In the genomic region with DNA sequence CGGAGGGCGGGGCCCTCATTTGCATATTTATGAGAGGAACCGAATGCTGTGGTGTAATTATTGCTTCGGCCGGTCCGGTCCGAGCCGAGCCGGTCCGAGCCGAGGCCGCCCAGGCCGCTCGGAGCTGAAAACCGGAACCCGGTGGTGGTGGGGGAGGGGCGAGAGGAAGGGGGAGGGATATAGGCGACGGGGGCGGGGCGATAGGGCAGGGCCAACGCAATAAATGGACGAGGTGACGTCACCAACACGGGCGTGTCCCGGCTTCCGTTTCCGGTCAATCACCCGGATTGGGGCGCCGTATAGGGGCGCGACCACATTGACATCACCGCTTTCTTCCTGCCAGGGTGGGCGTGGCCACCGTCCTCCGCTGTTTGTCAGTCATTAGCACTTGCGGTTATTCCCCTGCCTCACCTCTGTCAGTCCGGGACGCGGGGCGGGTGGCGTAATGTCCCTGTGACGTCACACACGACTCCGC, we compare ENCODE assay signal across 8 mouse cellular contexts. TPM values are rescaled to one million over a fixed set of nuclear protein-coding genes. Genes with fewer than 3 reads are reported as not detected.
DNase-seq lines count a peak whose midpoint lies in the region; ATAC-seq and TF ChIP-seq lines count a peak whose summit lies in the region.

No protein-coding gene starts in this region.

- peak overlapping the region; percentile 73 for H3K4me3 ChIP-seq in embryonic facial prominence, embryonic 14.5 days (ENCODE audit: low read depth, low read length)
- peak overlapping the region; percentile 85 for H3K4me3 ChIP-seq in heart, embryonic 10.5 days
- peak overlapping the region; percentile 66 for H3K4me3 ChIP-seq in kidney, embryonic 14.5 days (ENCODE audit: low read length)
- peak overlapping the region; percentile 62 for H3K4me3 ChIP-seq in limb, embryonic 14.5 days (replicated peaks; ENCODE audit: low read length)
- peak overlapping the region; percentile 73 for H3K4me3 ChIP-seq in midbrain, embryonic 16.5 days (ENCODE audit: low read depth, low read length)
- peak overlapping the region; percentile 84 for H3K4me3 ChIP-seq in spleen, adult 2 months (ENCODE audit: extremely low read depth, insufficient read depth, insufficient read length)

- peak overlapping the region; percentile 98 for H3K27ac ChIP-seq in embryonic facial prominence, embryonic 14.5 days (replicated peaks; ENCODE audit: low read depth, low read length)
- peak overlapping the region; percentile 97 for H3K27ac ChIP-seq in heart, embryonic 10.5 days
- H3K27ac ChIP-seq in kidney, embryonic 14.5 days (ENCODE audit: low read depth, low read length): peak overlapping the region; percentile 96
- H3K27ac ChIP-seq in limb, embryonic 14.5 days (replicated peaks; ENCODE audit: low read depth, low read length): peak overlapping the region; percentile 97
- peak overlapping the region; percentile 95 for H3K27ac ChIP-seq in midbrain, embryonic 16.5 days (ENCODE audit: low read length)
- peak overlapping the region; percentile 99 for H3K27ac ChIP-seq in spleen, adult 2 months (ENCODE audit: insufficient read depth, low read length)

- no peaks in the 10 kb centered on the region for H3K36me3 ChIP-seq in embryonic facial prominence, embryonic 14.5 days (ENCODE audit: control insufficient read depth, insufficient read depth, low read length)
- H3K36me3 ChIP-seq in heart, embryonic 10.5 days: no peaks in the 10 kb centered on the region
- no peaks in the 10 kb centered on the region for H3K36me3 ChIP-seq in kidney, embryonic 14.5 days (ENCODE audit: control insufficient read depth, insufficient read depth, low read length)
- no peaks in the 10 kb centered on the region for H3K36me3 ChIP-seq in limb, embryonic 14.5 days (ENCODE audit: control insufficient read depth, insufficient read depth, low read length)
- H3K36me3 ChIP-seq in midbrain, embryonic 16.5 days (ENCODE audit: control insufficient read depth, insufficient read depth, low read length): no peaks in the 10 kb centered on the region
- H3K36me3 ChIP-seq in spleen, adult 2 months (ENCODE audit: control insufficient read depth, insufficient read depth, low read length): no peaks in the 10 kb centered on the region

- H3K9ac ChIP-seq in embryonic facial prominence, embryonic 14.5 days (ENCODE audit: low read depth, low read length): peak overlapping the region; percentile 75
- H3K9ac ChIP-seq in kidney, embryonic 14.5 days (ENCODE audit: low read depth, low read length): peak overlapping the region; percentile 66
- H3K9ac ChIP-seq in limb, embryonic 14.5 days (ENCODE audit: low read depth, low read length, severe bottlenecking): peak overlapping the region; percentile 68
- peak overlapping the region; percentile 70 for H3K9ac ChIP-seq in midbrain, embryonic 16.5 days (ENCODE audit: low read depth, low read length)

- TF ChIP-seq CTCF in spleen, adult 2 months (IDR thresholded peaks at IDR 0.05; ENCODE audit: extremely low read depth, insufficient read depth, insufficient read length, insufficient replicate concordance): no peak

- peak overlapping the region; percentile 55 for H3K4me2 ChIP-seq in embryonic facial prominence, embryonic 14.5 days (ENCODE audit: low read depth, low read length)
- peak overlapping the region; percentile 47 for H3K4me2 ChIP-seq in kidney, embryonic 14.5 days (replicated peaks; ENCODE audit: low read depth, low read length)
- H3K4me2 ChIP-seq in limb, embryonic 14.5 days (replicated peaks; ENCODE audit: low read depth, low read length, severe bottlenecking): peak overlapping the region; percentile 53
- H3K4me2 ChIP-seq in midbrain, embryonic 16.5 days (ENCODE audit: low read length): peak overlapping the region; percentile 52

- TF ChIP-seq POLR2A in limb, embryonic 14.5 days (IDR thresholded peaks at IDR 0.05; ENCODE audit: borderline replicate concordance, extremely low read depth, insufficient read depth, insufficient read length): peak; percentile 73; the same call in 1 of the 2 replicates
- no peak for TF ChIP-seq POLR2A in spleen, adult 2 months (IDR thresholded peaks at IDR 0.05; ENCODE audit: low read depth, low read length)

- no peaks in the 10 kb centered on the region for H3K4me1 ChIP-seq in embryonic facial prominence, embryonic 14.5 days (ENCODE audit: control insufficient read depth, insufficient read depth, low read length)
- H3K4me1 ChIP-seq in heart, embryonic 10.5 days: no peaks in the 10 kb centered on the region
- no peaks in the 10 kb centered on the region for H3K4me1 ChIP-seq in kidney, embryonic 14.5 days (ENCODE audit: control insufficient read depth, insufficient read depth, low read length)
- no peaks in the 10 kb centered on the region for H3K4me1 ChIP-seq in limb, embryonic 14.5 days (ENCODE audit: control insufficient read depth, insufficient read depth, low read length)
- H3K4me1 ChIP-seq in midbrain, embryonic 16.5 days (ENCODE audit: control insufficient read depth, insufficient read depth, low read length): no peaks in the 10 kb centered on the region
- H3K4me1 ChIP-seq in spleen, adult 2 months (ENCODE audit: control insufficient read depth, insufficient read depth, insufficient read length): no peaks in the 10 kb centered on the region

- no peaks in the 10 kb centered on the region for H3K27me3 ChIP-seq in embryonic facial prominence, embryonic 14.5 days (replicated peaks; ENCODE audit: control insufficient read depth, insufficient read depth, low read length)
- no peaks in the 10 kb centered on the region for H3K27me3 ChIP-seq in heart, embryonic 10.5 days (ENCODE audit: insufficient read depth, poor library complexity, severe bottlenecking)
- H3K27me3 ChIP-seq in kidney, embryonic 14.5 days (ENCODE audit: control insufficient read depth, insufficient read depth, low read length): no peaks in the 10 kb centered on the region
- no peaks in the 10 kb centered on the region for H3K27me3 ChIP-seq in limb, embryonic 14.5 days (ENCODE audit: control insufficient read depth, insufficient read depth, low read length)
- H3K27me3 ChIP-seq in midbrain, embryonic 16.5 days (ENCODE audit: control insufficient read depth, insufficient read depth, low read depth, low read length): peaks cover 3% of the 10 kb centered on the region; the same call in 1 of the 2 replicates
- H3K27me3 ChIP-seq in spleen, adult 2 months (ENCODE audit: control insufficient read depth, insufficient read depth, low read length): no peaks in the 10 kb centered on the region

- peak; percentile 96 for DNase-seq in 416B (ENCODE audit: low read depth)
- peak; percentile 89 to 91 for DNase-seq in adrenal gland, postnatal 4 days (ENCODE audit: low spot score in 2 of 2)
- peak; percentile 97 for DNase-seq in embryonic facial prominence, embryonic 14.5 days (ENCODE audit: low spot score)
- peak; percentile 95 for DNase-seq in heart, embryonic 10.5 days (ENCODE audit: low spot score)
- peak; percentile 97 for DNase-seq in limb, embryonic 14.5 days (ENCODE audit: low spot score)
- DNase-seq in spleen, adult 2 months (ENCODE audit: low read depth in 1 of 2, low spot score in 2 of 2): peak; percentile 80 to 88

- peak; percentile 14 for ATAC-seq in embryonic facial prominence, embryonic 14.5 days (ENCODE audit: low read depth)
- ATAC-seq in kidney, embryonic 14.5 days (ENCODE audit: low FRiP score, low TSS enrichment): peak; percentile 41
- peak; percentile 28 for ATAC-seq in limb, embryonic 14.5 days (ENCODE audit: low FRiP score, low read depth)
- peak; percentile 39 for ATAC-seq in midbrain, embryonic 16.5 days

- H3K9me3 ChIP-seq in embryonic facial prominence, embryonic 14.5 days (ENCODE audit: control insufficient read depth, low read length): no peaks in the 10 kb centered on the region
- no peaks in the 10 kb centered on the region for H3K9me3 ChIP-seq in heart, embryonic 10.5 days
- H3K9me3 ChIP-seq in kidney, embryonic 14.5 days (ENCODE audit: control insufficient read depth, low read length): no peaks in the 10 kb centered on the region
- no peaks in the 10 kb centered on the region for H3K9me3 ChIP-seq in limb, embryonic 14.5 days (ENCODE audit: control insufficient read depth, low read length)
- H3K9me3 ChIP-seq in midbrain, embryonic 16.5 days (replicated peaks; ENCODE audit: control insufficient read depth, low read length, poor library complexity, severe bottlenecking): no peaks in the 10 kb centered on the region

- 1% methylated on average over 34 of the region's 47 CpGs for WGBS in embryonic facial prominence, embryonic 14.5 days
- WGBS in heart, embryonic 10.5 days: under 1% methylated on average over 45 of the region's 47 CpGs
- 1% methylated on average over 45 of the region's 47 CpGs for WGBS in kidney, embryonic 14.5 days
- WGBS in limb, embryonic 14.5 days: under 1% methylated on average over 42 of the region's 47 CpGs
- under 1% methylated on average over 46 of the region's 47 CpGs for WGBS in midbrain, embryonic 16.5 days
- under 1% methylated on average over 47 of the region's 47 CpGs for WGBS in spleen, adult 2 months

RNA-seq across cellular contexts. Expression of gene Ppp2r3d, which starts 51.2 kb away (rescaled TPM):
- total RNA-seq in adrenal gland, postnatal 4 days (2021): 100 to 1,000 TPM; 163 to 165 TPM
- 110 and 141 TPM in 2 replicates for polyA plus RNA-seq in embryonic facial prominence, embryonic 14.5 days (2014; fragmentation: Nextera tagmentation; extraction: Ambion mirVana)
- 125 TPM in 2 replicates for polyA plus RNA-seq in heart, embryonic 10.5 days (2016; fragmentation: Nextera tagmentation; extraction: Ambion mirVana)
- 128 and 129 TPM in 2 replicates for polyA plus RNA-seq in kidney, embryonic 14.5 days (2014; fragmentation: Nextera tagmentation; extraction: Ambion mirVana)
- polyA plus RNA-seq in limb, embryonic 14.5 days (2012; rRNA removed): 301 and 417 TPM in 2 replicates
- polyA plus RNA-seq in limb, embryonic 14.5 days (2014; fragmentation: Nextera tagmentation; extraction: Ambion mirVana): 119 and 129 TPM in 2 replicates
- polyA plus RNA-seq in midbrain, embryonic 16.5 days (2015; fragmentation: Nextera tagmentation; extraction: Ambion mirVana): 137 and 147 TPM in 2 replicates
- 265 and 332 TPM in 2 replicates for polyA plus RNA-seq in spleen, adult 2 months (2012; rRNA removed)

Comparison
In these comparisons a context has a peak if more than half of its experiments do, and no peak if none do; other contexts are left out.
1. Peak in every context shown above with its lines: DNase-seq, ATAC-seq, H3K4me3 ChIP-seq and H3K27ac ChIP-seq.